Mouse (Mus musculus): ENCODE measurements at regions not wholly inside any gene's neighbourhood (a gene's known extent, or its start where the extent isn't known, plus 50 kb on each side); places are given as distances from the start of the nearest gene placed in this dataset.

- DNase-seq (ENCODE audit: extremely low spot score in 1 of 2, low spot score in 1 of 2) = no peak
Observed at GRCm38 (mm10) chr6:143479701-143480388, 312.8 kb downstream of the Etnk1 start.

GRCm38 (mm10) chr6:143482272-143482671, 315.3 kb downstream of the Etnk1 start:
- no peak for DNase-seq (ENCODE audit: extremely low spot score in 1 of 2, low spot score in 1 of 2)

- DNase-seq (ENCODE audit: extremely low spot score in 1 of 2, low spot score in 1 of 2) = no peak
Observed at GRCm38 (mm10) chr6:143482868-143483267, 315.8 kb downstream of the Etnk1 start.

GRCm38 (mm10) chr6:143484941-143485340, 317.9 kb downstream of the Etnk1 start:
- no peak for DNase-seq (ENCODE audit: extremely low spot score in 1 of 2, low spot score in 1 of 2)

GRCm38 (mm10) chr6:143487003-143487402, 320.0 kb downstream of the Etnk1 start:
- no peak for DNase-seq (ENCODE audit: extremely low spot score in 1 of 2, low spot score in 1 of 2)

GRCm38 (mm10) chr6:143490019-143490418, 323.0 kb downstream of the Etnk1 start:
- DNase-seq (ENCODE audit: extremely low spot score in 1 of 2, low spot score in 1 of 2) = no peak

- no peak for DNase-seq (ENCODE audit: extremely low spot score in 1 of 2, low spot score in 1 of 2)
Observed at GRCm38 (mm10) chr6:143491380-143491779, 324.4 kb downstream of the Etnk1 start.

- DNase-seq (ENCODE audit: extremely low spot score in 1 of 2, low spot score in 1 of 2) = no peak
Observed at GRCm38 (mm10) chr6:143493543-143493942, 326.5 kb downstream of the Etnk1 start.

GRCm38 (mm10) chr6:143494341-143494740, 327.3 kb downstream of the Etnk1 start:
- DNase-seq (ENCODE audit: extremely low spot score in 1 of 2, low spot score in 1 of 2) = no peak

- DNase-seq (ENCODE audit: extremely low spot score in 1 of 2, low spot score in 1 of 2) = no peak
Observed at GRCm38 (mm10) chr6:143494886-143495285, 327.9 kb downstream of the Etnk1 start.

- no peak for DNase-seq (ENCODE audit: extremely low spot score in 1 of 2, low spot score in 1 of 2)
Observed at GRCm38 (mm10) chr6:143498764-143499163, 331.7 kb downstream of the Etnk1 start.

- no peak for DNase-seq (ENCODE audit: extremely low spot score in 1 of 2, low spot score in 1 of 2)
Observed at GRCm38 (mm10) chr6:143499259-143500043, 332.4 kb downstream of the Etnk1 start.

- no peak for DNase-seq (ENCODE audit: extremely low spot score in 1 of 2, low spot score in 1 of 2)
Observed at GRCm38 (mm10) chr6:143502803-143503202, 335.8 kb downstream of the Etnk1 start.

GRCm38 (mm10) chr6:143503953-143504352, 336.9 kb downstream of the Etnk1 start:
- DNase-seq (ENCODE audit: extremely low spot score in 1 of 2, low spot score in 1 of 2) = no peak

GRCm38 (mm10) chr6:143513459-143513858, 346.4 kb downstream of the Etnk1 start:
- no peak for DNase-seq (ENCODE audit: extremely low spot score in 1 of 2, low spot score in 1 of 2)

GRCm38 (mm10) chr6:143515137-143515536, 348.1 kb downstream of the Etnk1 start:
- DNase-seq (ENCODE audit: extremely low spot score in 1 of 2, low spot score in 1 of 2) = no peak

GRCm38 (mm10) chr6:143516746-143517145, 349.7 kb downstream of the Etnk1 start:
- no peak for DNase-seq (ENCODE audit: extremely low spot score in 1 of 2, low spot score in 1 of 2)

- no peak for DNase-seq (ENCODE audit: extremely low spot score in 1 of 2, low spot score in 1 of 2)
Observed at GRCm38 (mm10) chr6:143518476-143518875, 351.5 kb downstream of the Etnk1 start.

GRCm38 (mm10) chr6:143519668-143520067, 352.6 kb downstream of the Etnk1 start:
- no peak for DNase-seq (ENCODE audit: extremely low spot score in 1 of 2, low spot score in 1 of 2)

- no peak for DNase-seq (ENCODE audit: extremely low spot score in 1 of 2, low spot score in 1 of 2)
Observed at GRCm38 (mm10) chr6:143525092-143525491, 358.1 kb downstream of the Etnk1 start.

- DNase-seq (ENCODE audit: extremely low spot score in 1 of 2, low spot score in 1 of 2) = no peak
Observed at GRCm38 (mm10) chr6:143528898-143529297, 361.9 kb downstream of the Etnk1 start.
